Mouse (Mus musculus) bone marrow macrophage, adult 2 months (primary cell): ENCODE measurements around the gene Fignl2. TPM values are rescaled to one million over a fixed set of nuclear protein-coding genes. Genes with fewer than 3 reads are reported as not detected.

Experiments
- H3K27ac ChIP-seq: 2 replicates; pipeline ENCODE4 v1.5.1; 2012; ENCODE audit warnings: low read depth, low read length; ENCODE audit not compliant: insufficient read depth
- H3K4me1 ChIP-seq: 2 replicates; pipeline ENCODE4 v1.6.1; 2012; ENCODE audit warnings: low read length; ENCODE audit not compliant: control insufficient read depth, insufficient read depth
- H3K4me3 ChIP-seq: 2 replicates; pipeline ENCODE4 v1.5.1; 2012; ENCODE audit warnings: mild to moderate bottlenecking, low read length, moderate library complexity; ENCODE audit not compliant: insufficient read depth
- CTCF ChIP-seq: IDR thresholded peaks from 2 replicates; pipeline ENCODE4 v1.5.1; 2012; ENCODE audit warnings: low read depth, mild to moderate bottlenecking, low read length, moderate library complexity
- POLR2A ChIP-seq: IDR thresholded peaks from 2 replicates; pipeline ENCODE4 v1.6.1; 2012; ENCODE audit warnings: mild to moderate bottlenecking, low read depth, low read length, borderline replicate concordance
- polyA plus RNA-seq: library from polyadenylated mRNA; stranded (reverse); fragments of >200 nt; gene quantifications from 2 replicates; pipeline ENCODE4 v1.2.4, GENCODE M21; 2012; ENCODE audit not compliant: missing spikeins, insufficient read depth, insufficient read length

Gene Fignl2
- polyA plus RNA-seq, 1 experiment: 2.8 TPM

GRCm38 (mm10) chr15:101113176-101113575 is 34.8 kb upstream of the Fignl2 start:
- H3K4me3 ChIP-seq: peak overlapping the region; percentile 50
- TF ChIP-seq CTCF: no peak
- TF ChIP-seq POLR2A: no peak
- H3K4me1 ChIP-seq: peaks cover 11% of the 10 kb centered on the region
- H3K27ac ChIP-seq: peak overlapping the region; percentile 96

GRCm38 (mm10) chr15:101107906-101108671 is 29.7 kb upstream of the Fignl2 start:
- Histone ChIP-seq H3K4me3 (no peak overlapping the region), H3K4me1 (peaks cover 7% of the 10 kb centered on the region), H3K27ac (no peak overlapping the region)
- no peak for TF ChIP-seq POLR2A
- TF ChIP-seq CTCF: no peak

- no peak overlapping the region for H3K4me3 ChIP-seq
- TF ChIP-seq POLR2A: no peak
- TF ChIP-seq CTCF: no peak
- no peaks in the 10 kb centered on the region for H3K4me1 ChIP-seq
- H3K27ac ChIP-seq: no peak overlapping the region
Measured at GRCm38 (mm10) chr15:101106011-101106410, 27.6 kb upstream of the Fignl2 start.

GRCm38 (mm10) chr15:101105496-101105994 is 27.2 kb upstream of the Fignl2 start:
- Histone ChIP-seq H3K27ac (no peak overlapping the region), H3K4me3 (0 out of 2 replicates have a peak overlapping the region, but pooled peaks have one; percentile 17), H3K4me1 (no peaks in the 10 kb centered on the region)
- TF ChIP-seq POLR2A (no peak), CTCF (peak; percentile 96)

- Histone ChIP-seq H3K4me1 (no peaks in the 10 kb centered on the region), H3K27ac (no peak overlapping the region), H3K4me3 (no peak overlapping the region)
- TF ChIP-seq CTCF (no peak), POLR2A (no peak)
Measured at GRCm38 (mm10) chr15:101103605-101104304, 25.4 kb upstream of the Fignl2 start.

GRCm38 (mm10) chr15:101100996-101101395 is 22.6 kb upstream of the Fignl2 start:
- Histone ChIP-seq H3K27ac (no peak overlapping the region), H3K4me1 (peaks cover 5% of the 10 kb centered on the region), H3K4me3 (no peak overlapping the region)
- no peak for TF ChIP-seq CTCF

GRCm38 (mm10) chr15:101097985-101098651 is 19.8 kb upstream of the Fignl2 start:
- Histone ChIP-seq H3K27ac (no peak overlapping the region), H3K4me3 (no peak overlapping the region), H3K4me1 (peaks cover 9% of the 10 kb centered on the region)
- TF ChIP-seq CTCF (no peak), POLR2A (no peak)

- no peak for TF ChIP-seq CTCF
- no peak for TF ChIP-seq POLR2A
- Histone ChIP-seq H3K4me3 (no peak overlapping the region), H3K27ac (no peak overlapping the region), H3K4me1 (peaks cover 16% of the 10 kb centered on the region)
Measured at GRCm38 (mm10) chr15:101095392-101095791, 17.0 kb upstream of the Fignl2 start.

- H3K4me1 ChIP-seq: peaks cover 16% of the 10 kb centered on the region
- TF ChIP-seq POLR2A (no peak), CTCF (no peak)
Measured at GRCm38 (mm10) chr15:101094979-101095378, 16.6 kb upstream of the Fignl2 start.

More at GRCm38 (mm10) chr15:101094979-101095378, 16.6 kb upstream of the Fignl2 start:
- Histone ChIP-seq H3K27ac (no peak overlapping the region), H3K4me3 (no peak overlapping the region)
